Mouse (Mus musculus): ENCODE results near the gene Slc24a3.

Gene Slc24a3

DNA sequence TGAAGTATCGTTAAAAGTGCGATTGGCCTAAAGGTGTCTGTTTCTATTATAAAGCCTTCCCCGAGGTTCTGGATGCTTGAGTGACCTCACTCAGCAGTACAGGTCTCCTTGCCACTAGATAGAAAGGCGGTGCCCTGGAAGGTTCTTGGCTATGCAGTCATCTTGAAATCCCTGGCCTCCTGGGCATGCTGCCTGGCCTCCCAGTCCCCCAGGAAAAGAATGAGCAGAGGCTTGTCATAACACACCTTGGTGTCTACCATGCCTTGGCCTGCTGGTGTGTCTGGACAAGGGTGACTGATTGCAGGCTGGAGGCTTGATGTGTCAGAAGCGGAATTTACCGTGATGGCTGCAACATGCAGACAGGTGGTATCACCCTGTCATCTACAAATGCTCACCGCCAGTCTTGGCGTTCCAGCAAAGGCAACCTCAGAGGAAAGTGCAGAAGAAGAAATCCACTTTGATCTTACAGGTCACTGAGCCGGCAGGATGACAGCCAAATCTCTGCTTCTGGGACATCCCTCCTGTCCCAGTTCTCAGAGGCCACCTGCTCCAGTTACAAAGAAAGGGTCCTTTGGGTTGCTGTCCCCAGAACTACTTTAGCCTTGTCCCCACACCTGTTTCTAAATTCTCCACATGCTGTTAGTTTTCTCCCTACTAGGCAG, 106.6 kb downstream of the Slc24a3 start:
- no peak for DNase-seq (ENCODE audit: low read depth, low spot score)

DNA sequence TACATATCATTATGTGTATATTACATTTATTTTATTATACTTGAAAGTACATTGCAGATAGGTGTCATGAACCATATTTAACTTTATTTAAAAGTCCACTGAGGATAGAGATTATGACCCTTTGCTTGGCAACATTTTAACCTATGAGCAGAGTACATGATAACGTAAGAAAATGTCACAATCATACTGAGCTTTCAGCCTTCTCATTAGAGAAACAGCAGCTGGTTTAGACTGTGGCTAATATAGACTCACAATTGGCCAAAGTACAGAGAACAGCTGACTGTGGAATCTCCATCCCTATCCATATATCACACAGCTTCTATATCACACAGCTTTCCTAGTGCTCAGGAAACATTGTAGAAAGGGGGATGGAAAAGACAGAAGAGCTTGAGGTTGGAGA, 111.8 kb downstream of the Slc24a3 start:
- no peak for DNase-seq (ENCODE audit: low read depth, low spot score)

DNA sequence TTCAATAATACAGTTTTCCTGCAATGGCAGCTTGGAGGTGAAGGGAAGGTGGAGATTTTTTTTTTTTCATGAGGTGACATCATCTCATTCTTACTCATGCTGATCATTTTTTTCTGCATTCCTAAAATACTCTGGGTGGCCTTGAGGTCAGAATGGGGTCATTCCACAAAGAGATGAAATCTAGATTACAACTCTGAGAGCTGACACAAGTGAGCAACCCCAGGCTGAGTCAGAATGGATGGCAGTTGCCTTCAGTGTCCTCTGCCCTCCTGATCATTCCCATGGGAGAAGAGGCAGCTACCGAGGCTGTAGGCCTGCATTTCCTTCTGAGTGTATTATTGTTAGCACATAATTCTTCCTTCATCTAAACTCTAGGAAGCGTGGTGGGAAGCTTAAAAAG, 116.2 kb downstream of the Slc24a3 start:
- no peak for DNase-seq (ENCODE audit: low read depth, low spot score)

DNA sequence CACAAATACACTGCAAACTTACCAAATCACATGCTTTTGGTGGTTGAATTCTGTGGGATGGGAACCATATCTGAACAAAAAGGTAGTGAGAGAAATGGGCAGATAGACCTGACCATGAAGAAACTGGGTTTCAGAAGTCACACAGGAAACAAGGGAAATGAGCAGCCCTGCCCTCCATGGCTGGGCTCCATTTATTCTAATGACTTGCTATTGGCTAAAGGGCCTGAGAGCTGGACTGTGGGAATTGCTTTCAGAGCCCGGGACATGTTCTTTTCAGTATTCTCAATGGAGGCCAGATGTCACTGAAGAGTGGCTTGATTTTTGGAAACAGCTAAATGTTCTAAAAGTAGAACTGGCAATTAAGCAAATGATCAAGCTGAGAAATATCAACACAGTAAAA, 120.9 kb downstream of the Slc24a3 start:
- no peak for DNase-seq (ENCODE audit: low read depth, low spot score)

DNA sequence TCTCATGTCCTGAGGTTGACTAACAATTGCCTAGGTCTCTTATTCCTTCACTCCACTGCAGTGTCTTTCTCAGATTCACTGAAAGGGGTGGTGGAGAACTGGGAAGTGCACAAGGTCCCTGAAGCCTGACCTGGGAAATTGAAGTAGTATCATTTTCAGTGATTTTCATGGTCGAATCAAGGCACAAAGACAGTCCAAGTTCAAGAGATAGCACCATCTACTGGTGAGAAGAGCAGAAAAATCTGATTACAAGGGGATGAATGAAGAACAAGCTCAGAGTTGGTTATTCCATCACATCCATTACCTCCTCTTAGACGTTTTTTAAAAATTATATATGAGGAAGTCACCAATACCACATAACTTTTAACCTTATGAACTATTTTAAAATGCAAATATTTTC, 123.9 kb downstream of the Slc24a3 start:
- DNase-seq (ENCODE audit: low read depth, low spot score) = peak; percentile 9

DNA sequence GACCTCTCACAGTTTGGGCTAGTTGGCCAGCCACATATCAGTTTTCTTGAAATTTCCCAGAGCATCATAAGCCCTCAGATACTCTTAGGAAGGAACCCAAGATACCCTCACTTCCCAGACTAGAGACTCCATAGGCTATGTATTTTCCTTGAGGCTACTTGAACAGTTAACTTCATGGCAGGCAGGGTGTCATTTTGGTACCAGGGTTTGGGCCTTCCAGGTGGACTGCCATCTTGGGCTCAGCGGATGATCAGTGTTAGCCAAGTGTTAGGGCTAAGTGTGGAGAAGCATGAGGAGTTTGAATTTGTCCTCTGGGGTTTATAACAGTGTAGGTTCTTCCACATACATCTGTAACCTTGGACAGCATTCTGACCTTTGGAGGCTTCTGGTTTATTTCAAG, 124.6 kb downstream of the Slc24a3 start:
- no peak for DNase-seq (ENCODE audit: low read depth, low spot score)

DNA sequence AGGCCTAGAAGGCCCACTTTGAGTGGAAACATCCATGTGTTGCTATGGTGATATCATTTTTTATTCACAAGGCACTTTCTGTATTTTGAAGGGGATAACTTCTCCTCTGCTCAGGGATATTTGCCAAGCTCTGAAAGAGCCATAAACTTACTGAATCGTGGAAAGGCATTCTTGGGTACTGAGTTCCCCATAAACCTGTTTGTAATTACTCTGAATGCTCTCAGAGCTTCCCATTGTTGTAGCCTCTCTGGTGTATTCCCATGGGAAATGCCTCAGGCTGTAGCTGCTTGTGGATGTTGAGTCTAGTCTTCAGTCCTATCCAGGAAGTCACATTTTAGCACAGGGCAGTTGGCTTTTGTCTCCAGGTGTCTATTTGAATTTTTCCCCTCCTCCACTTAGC, 125.3 kb downstream of the Slc24a3 start:
- no peak for DNase-seq (ENCODE audit: low read depth, low spot score)

DNA sequence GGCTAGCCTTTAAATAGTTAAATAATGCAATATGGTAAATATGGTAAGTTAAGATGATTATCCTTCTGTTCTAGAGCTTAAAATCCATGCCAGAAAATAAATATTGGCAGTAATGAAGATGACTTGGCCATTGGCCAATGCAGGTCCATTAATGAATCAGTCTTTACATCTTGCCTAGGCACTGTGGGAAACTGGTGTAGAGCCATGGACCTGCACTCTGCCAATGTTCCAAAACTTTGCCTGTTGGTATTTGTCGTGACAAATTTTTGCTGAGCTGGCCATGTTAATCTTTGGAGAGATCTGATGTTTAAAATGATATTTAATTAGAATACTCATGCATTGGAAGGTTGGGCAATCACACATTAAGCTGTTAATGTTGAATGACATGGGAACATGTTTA, 129.4 kb downstream of the Slc24a3 start:
- DNase-seq (ENCODE audit: low read depth, low spot score) = no peak

DNA sequence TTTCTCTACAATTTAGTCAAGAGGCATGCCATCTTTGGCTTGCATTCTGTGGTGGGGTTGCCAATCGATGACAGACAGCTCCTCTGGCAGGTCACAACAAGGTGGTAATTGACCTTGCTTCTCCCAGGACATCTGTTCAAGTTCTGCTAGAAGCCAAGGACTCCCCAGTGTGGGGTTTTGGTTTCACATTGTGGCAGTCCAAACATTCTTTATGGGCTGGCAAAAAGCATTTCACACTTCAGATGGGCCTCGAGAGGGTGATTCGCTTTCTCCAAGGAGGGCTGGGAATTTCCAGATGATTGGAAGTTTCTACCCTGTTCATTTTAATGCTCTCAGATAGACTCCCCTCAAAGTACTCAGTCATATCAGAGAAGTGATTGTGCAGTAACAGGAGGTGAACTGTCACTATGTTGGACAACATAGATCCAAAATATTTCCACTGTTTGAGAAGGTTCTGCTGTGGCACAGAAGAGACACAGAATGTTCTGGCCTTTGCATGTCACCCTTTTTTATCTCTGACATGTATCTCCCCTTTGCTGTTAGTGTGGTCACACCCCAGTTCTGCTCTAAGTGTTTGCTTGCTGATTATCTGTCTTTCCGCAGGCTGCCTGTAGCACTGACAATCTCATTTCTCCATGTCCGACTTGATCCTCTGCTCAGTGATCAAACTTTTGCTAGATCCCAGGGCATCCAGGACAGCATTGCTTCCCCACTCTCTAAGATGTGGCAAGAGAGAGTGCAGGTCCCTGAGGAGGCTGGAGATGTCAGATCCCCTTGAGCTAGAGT, 132.6 kb downstream of the Slc24a3 start:
- DNase-seq (ENCODE audit: low read depth, low spot score) = no peak

DNA sequence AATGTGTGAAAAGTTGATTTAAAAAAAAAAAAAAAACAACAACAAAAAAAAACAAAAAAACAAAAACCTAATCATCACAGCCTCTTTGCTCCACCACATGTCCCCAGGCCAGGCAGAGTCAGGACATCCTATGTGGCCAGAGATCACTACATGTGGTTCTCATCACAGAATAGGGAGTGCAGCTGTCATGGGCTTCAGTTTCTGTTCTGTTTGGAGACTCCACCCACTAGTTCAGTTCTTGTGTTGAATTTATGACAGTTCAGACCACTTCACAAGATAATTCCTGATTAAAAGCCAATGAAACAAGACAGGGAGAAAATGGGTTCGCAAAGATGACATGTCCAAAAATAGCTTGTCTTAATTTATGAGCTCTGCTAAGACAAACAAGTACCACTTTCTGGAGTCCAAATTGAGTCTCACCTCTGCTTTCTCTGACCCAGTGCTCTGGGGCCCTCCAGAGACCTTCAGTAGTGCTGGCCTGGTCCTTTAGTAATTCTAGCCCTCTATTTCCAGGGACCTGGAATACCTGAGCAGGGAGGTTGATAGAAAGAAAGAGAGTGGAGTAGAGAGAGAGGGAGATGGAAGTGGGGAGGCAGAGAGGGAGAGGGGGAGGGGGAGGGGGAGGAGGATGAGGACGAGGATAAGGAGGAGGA, 139.8 kb downstream of the Slc24a3 start:
- no peak for DNase-seq (ENCODE audit: low read depth, low spot score)

DNA sequence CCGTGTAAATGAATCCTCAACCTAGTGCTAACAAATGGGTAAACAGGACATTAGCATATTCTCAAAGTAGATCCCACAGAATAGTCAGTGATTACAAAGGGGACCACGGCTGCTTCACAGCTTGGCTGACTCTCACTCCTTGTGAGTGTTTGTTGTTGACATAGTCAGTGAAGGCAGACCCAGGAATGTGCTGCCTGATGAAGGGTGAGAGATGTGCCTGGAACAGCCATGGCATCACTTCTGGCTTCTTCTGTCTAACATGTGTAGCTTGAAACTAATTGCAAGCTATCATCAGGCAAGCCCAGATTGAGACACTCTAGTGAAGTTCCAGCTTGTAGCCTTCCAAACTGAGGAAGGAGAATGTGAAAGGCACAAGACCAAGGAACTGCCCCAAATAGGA, 151.4 kb downstream of the Slc24a3 start:
- no peak for DNase-seq (ENCODE audit: low read depth, low spot score)

DNA sequence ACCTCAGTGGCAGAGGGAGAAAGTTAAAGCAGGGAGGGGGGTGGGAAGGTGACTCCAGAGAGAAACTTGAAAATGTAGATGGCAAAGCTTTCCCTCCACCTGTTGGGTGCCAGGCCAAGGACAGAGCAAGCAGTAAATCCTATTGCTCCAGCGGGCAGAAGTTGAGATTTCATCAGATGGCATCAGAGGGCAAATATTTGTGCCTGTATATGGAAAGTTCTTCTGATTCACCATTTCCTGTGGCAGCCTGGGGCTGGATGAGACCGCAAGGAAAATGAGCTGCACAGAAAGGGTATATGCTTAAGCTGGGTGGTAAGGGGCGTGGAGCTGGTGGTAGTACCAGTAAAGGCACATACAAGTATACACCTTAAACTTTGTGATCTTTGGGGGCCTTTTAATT, 153.7 kb downstream of the Slc24a3 start:
- no peak for DNase-seq (ENCODE audit: low read depth, low spot score)

DNA sequence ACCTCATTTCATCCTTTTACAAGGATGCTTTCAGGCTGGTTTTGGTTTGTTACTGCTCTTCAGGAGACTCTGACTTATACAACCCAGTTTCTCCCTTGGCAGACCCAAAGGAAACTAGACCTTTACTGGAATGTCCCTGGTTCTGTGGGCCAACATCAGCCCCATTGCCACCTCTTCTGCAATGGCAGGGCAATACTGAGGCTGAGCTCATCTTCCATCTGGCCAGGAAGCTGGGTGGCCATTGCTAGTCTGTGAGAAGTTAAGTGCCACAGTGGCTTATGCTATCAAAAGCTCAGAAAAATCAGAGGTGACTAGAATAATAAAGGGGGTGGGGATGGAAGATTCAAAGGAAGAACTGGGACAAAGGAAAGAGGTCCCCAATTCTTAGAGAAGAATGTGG, 154.2 kb downstream of the Slc24a3 start:
- DNase-seq (ENCODE audit: low read depth, low spot score) = no peak

DNA sequence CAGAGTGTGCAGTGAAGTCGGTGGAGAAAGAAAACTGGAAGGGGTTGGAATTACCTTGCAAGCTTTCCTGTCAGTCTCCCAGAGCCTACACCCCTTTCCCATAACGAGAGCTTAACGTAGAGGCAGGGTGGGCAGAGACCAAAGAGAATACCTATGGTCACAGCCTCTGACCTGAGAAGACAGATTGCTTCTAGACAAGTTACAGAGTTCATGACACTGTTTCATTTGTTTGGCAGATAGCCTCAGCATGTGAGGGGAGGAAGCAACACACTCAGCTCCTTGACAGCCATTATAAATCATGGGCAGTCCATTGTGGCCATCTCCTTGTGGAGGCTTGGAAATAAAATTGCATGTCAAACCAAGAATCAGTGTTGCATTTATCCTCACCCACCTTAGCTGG, 156.9 kb downstream of the Slc24a3 start:
- DNase-seq (ENCODE audit: low read depth, low spot score) = no peak

DNA sequence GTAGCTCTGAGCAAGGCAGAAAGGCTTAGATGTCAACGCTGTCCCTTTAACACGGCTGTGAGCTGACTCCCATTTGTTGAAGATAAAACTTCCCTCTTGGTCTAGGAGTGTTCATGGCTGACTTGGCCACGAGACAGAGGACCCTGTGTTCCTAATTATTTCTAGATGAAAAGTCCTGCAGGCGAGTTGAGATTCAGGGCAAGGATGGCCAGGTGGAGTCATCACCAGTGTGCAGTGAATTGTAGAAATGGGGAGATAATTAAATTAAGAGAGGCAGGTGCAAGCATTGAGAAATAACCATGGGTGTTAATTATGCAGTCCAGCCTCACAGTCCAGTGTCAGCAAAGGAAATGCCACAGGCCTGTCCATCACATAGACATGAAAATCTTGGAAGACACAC, 158.3 kb downstream of the Slc24a3 start:
- no peak for DNase-seq (ENCODE audit: low read depth, low spot score)

DNA sequence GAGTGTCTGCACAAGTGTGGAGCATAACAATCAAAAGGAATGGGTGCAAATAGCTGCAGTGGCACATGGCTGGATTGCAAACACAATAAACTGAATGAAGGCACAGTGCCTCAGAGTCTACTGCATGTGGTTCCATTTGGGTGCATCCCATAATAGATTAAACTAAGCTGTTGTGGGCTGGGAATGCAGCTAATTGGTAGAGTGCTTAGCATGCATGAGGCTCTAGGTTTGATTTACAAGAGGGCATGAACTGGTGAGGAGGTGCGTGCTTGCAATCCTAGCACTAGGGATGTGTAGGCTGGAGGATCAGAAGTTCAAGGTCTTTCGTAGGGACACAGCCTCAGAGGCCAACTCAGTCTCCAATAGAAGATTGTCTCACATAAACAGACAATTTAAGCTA, 159.0 kb downstream of the Slc24a3 start:
- DNase-seq (ENCODE audit: low read depth, low spot score) = no peak

DNA sequence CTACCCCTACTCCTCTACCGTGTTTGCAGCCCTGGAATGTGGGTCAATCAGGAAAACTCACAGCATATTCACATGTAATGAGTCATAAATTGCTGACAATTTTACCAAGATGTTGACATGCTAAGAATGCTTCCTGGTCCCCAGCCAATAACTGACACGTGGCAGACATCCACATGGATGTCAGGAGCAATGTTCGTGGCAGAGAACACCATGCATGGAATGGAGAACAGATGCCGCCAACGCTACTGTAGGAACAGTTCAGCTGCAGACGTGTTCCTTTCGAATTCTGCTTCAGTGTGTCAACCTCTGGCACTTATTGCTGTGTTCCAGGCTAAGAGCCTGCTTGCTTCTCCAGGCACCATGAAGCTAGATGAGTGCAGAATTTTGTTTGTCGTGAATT, 162.2 kb downstream of the Slc24a3 start:
- no peak for DNase-seq (ENCODE audit: low read depth, low spot score)

DNA sequence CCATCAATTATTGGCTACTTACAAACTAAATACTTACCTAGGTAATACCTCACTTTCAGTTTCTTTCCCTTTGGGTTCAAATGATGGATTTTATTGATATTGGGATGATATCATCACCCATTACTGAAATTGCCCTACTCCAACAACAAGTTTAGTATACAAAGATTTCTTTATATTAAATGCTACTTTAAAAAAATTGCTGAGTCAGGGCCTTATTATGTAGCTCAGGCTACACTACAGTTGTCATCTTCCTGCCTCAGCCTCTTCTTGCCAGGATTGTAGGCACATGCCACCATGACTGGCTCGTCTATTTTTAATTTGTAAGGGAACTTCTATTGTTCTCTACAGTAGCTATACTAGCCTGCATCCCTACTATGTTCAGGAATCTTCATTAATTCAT, 164.0 kb downstream of the Slc24a3 start:
- no peak for DNase-seq (ENCODE audit: low read depth, low spot score)

DNA sequence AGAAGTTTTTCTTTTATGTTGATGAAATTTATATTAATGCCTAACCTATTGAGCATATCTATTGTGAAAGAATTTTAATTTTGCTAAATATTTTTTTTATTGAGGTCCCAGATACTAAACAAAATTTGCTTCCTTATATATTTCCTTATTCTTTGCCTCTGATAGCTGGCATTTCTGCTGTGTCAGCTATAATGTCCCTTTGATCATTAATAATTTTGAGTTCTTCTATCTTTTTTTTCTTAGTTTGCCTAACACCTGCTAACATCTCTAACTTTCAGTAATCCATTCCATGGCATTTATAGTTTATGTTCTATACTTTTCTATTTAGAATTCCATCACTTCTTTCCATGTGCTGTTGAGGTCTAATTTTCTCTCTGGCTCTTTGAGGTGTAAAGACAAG, 165.9 kb downstream of the Slc24a3 start:
- no peak for DNase-seq (ENCODE audit: low read depth, low spot score)

DNA sequence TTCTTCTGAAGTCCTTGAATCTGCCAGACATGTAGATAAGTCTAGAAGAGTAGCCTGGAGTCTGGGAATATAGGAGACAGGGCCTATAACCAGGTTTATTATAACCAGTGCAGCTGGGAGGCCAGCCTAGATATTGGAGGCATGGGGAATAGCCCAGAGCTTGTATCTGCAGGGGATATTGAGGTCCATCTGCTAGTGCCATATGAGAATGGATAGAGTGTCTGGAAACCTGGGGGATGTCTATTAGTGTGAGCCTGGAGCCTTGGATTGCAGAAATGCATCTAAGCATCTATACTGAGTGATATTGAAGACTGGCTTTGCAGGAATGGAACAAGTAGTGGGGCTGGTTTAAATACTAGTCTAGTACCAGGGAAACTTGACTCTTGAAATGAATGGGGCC, 168.9 kb downstream of the Slc24a3 start:
- DNase-seq (ENCODE audit: low read depth, low spot score) = no peak

DNA sequence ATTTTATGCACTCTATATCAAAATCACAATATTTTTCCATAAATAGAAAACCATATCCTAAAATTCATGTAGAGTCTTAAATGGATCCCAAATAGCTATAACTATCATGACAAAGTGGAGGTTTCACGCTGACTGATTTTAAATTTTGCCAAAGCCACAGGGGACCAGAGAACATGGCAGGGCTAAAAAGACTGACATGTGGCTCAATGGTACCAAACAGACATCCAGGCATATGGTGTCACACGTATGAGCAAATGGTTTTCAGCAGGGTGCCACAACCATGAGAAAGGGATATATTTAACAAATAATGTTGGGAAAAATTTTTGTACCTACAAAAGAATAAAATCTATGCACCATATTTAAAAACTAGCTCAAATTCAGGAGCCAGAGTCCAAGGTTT, 173.3 kb downstream of the Slc24a3 start:
- DNase-seq (ENCODE audit: low read depth, low spot score) = no peak

DNA sequence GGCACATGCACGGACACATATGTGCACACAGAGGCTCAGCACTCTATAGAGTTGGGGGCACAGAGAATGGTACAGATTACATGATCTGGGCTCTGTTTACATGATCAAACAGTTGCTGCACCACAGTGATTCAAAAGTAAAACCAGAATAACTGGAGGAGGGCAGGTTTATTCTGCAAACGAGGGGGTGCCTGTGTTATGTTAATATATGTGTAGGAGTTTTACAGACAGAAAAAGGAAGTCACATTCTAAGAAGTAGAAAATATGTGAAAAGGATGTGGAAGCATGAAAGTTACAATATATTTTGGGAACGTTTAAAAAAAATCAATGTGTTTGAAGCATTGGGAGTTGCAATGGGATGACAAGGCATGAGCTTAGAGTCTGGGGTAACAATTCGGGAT, 175.4 kb downstream of the Slc24a3 start:
- DNase-seq (ENCODE audit: low read depth, low spot score) = no peak

DNA sequence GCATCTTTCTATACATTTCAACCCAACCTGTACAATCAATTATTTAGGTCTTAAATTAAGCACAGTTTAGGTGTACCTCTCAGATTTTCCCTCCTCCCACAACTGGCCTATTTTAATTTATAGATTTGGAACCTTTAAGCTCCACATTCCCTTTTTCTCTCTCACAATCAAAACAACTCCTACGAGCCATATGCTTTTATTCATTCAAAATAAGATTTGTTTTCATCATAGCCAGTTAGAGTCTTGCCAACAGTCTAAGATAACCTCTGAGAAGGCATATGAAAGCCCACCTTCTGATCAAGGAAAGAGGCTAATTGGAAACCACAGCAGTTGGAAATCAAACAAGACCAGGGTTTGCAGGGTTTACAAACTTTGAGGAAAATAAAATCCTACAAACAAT, 177.0 kb downstream of the Slc24a3 start:
- DNase-seq (ENCODE audit: low read depth, low spot score) = no peak
